Mouse (Mus musculus): ENCODE measurements around the gene Ifit3b. TPM values are rescaled to one million over a fixed set of nuclear protein-coding genes. Genes with fewer than 3 reads are reported as not detected.

The Ifit3b gene
- total RNA-seq, 2 experiments from 2014 or later = 0.40 to 0.50 TPM

Other genes starting within 250 kb of the Ifit3b start
- under 1 TPM in 1 of 2 experiments, not detected in 1; 0.32 TPM for gene Ch25h, start 132.8 kb upstream of the Ifit3b start, total RNA-seq (2021)
- gene Lipa, start 80.5 kb upstream of the Ifit3b start, total RNA-seq (2021) = 10 to 100 TPM; 12.5 to 17.1 TPM
- 1 to 10 TPM; 3.1 to 3.3 TPM for gene Ifit2, start 57.3 kb upstream of the Ifit3b start, total RNA-seq (2021)
- 1 to 10 TPM in 1 of 2 experiments, under 1 TPM in 1; 0.87 to 1.6 TPM for gene Ifit3, start 24.4 kb upstream of the Ifit3b start, total RNA-seq (2021)
- gene Ifit1bl1, start 6.0 kb upstream of the Ifit3b start, total RNA-seq (2021) = under 1 TPM; 0.11 to 0.16 TPM
- under 1 TPM in 1 of 2 experiments, not detected in 1; 0.12 TPM for gene Ifit1bl2, start 32.8 kb downstream of the Ifit3b start, total RNA-seq (2021)
- under 1 TPM; 0.09 to 0.12 TPM for gene Ifit1, start 32.9 kb downstream of the Ifit3b start, total RNA-seq (2021)
- gene Slc16a12, start 139.3 kb downstream of the Ifit3b start, total RNA-seq (2021) = 1 to 10 TPM; 1.5 to 2.1 TPM

All from gastrocnemius, postnatal 10 days (tissue).